Mouse (Mus musculus): Measurements from ENCODE around the gene Morc2a.
"Not testable (repeated sequence)": the region's sequence is repeated elsewhere in the genome, so short reads cannot be mapped to it uniquely, and the experiment has no call there.

The Morc2a gene

GRCm38 (mm10) chr11:3648964-3649841 lies at the start of gene Morc2a:
Gene Morc2a, plus strand, starts transcription at chr11:3649191.
- DNase-seq (ENCODE audit: low read depth in 1 of 2, low spot score in 2 of 2): peak; percentile 88 to 92

DNA sequence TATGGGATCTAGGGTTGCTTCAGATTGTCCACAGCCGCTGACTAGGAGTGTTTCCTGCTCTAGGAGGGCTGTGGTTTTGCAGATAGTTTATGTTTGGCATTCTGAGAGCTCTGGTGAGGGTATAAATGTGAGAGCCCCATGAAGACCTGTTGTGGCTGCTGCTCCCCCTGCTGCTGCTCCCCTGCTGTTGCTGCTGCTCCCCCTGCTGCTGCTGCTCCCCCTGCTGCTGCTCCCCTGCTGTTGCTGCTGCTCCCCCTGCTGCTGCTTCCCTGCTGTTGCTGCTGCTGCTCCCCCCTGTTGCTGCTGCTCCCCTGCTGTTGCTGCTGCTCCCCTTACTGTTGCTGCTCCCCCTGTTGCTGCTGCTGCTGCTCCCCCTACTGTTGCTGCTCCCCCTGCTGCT lies 47.0 kb upstream of the Morc2a start:
- DNase-seq (ENCODE audit: low read depth in 1 of 2, low spot score in 2 of 2): not testable (repeated sequence)

GRCm38 (mm10) chr11:3602687-3603086 lies 46.3 kb upstream of the Morc2a start:
- not testable (repeated sequence) for DNase-seq (ENCODE audit: low read depth in 1 of 2, low spot score in 2 of 2)

GRCm38 (mm10) chr11:3606456-3606855 lies 42.5 kb upstream of the Morc2a start:
- no peak for DNase-seq (ENCODE audit: low read depth in 1 of 2, low spot score in 2 of 2)

DNA sequence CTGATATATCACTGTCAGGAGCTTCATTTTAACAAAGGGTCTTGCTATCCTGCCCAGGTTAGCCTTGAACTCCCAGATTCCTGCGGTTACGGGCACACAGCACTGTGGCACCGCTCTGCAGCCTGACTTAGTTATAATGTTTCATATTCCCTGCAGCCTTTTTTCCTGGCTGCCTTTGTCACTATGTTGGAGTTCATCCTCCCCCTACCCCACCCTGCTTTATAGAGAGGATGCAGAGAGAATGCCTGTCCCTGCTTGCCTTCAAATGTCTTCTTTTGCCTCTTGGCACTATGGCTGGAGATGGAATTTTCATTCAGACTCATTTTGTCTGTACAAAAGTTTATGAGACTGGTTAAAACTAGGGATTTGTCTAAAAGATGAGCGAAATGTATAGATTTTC lies 33.4 kb upstream of the Morc2a start:
- no peak for DNase-seq (ENCODE audit: low read depth in 1 of 2, low spot score in 2 of 2)

DNA sequence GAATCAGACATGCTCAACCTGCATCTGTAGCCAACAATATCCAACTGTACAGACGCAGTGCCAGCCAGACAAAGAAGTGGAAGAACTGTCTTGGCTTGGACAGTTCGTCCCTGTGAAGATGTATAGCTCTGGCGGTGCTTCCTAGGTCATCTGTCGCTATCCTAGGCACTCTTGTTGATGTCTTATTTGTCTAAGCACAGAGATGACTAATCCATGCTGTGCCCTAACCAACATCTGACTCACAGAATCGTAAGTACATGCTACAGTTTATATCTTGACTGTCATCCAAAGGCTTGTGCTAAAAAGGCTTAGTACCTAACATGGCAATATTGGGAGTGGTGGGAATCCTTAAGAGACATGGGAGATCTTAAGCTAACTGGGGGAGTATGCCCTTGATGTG lies 26.2 kb upstream of the Morc2a start:
- DNase-seq (ENCODE audit: low read depth in 1 of 2, low spot score in 2 of 2): no peak

DNA sequence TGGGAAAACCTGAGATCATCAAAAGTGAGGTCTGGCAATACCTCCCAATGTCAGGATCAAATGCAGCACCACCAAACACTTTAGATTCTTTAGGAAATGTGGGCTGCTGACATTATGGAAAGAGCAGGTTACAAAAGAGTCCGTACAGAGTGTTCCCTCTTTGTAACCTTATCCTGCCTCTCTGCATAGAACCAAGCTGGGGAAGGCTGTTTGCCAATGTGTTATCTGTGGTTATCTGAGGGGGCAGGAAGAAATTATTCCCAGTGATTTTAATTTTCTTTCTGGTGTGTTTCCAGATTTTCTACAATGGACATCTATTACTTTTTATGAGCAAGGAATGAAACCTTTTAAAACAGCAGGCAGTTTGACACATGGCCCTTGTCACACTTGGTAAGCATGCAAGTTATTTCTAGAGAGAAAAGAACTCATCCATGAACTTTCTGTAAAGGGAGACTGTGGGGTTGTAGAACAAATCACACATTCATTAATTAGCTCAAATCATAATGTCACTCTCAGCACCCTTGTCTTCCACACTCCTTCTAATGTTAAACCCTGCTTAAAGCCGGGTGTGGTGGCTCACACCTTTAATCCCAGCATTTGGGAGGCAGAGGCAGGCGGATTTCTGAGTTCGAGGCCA lies 24.5 kb upstream of the Morc2a start:
- no peak for DNase-seq (ENCODE audit: low read depth in 1 of 2, low spot score in 2 of 2)

- DNase-seq (ENCODE audit: low read depth in 1 of 2, low spot score in 2 of 2): no peak
Measured at GRCm38 (mm10) chr11:3628999-3629491, 19.9 kb upstream of the Morc2a start.

- DNase-seq (ENCODE audit: low read depth in 1 of 2, low spot score in 2 of 2): not testable (repeated sequence)
Measured at GRCm38 (mm10) chr11:3633269-3633668, 15.7 kb upstream of the Morc2a start.

- no peak for DNase-seq (ENCODE audit: low read depth in 1 of 2, low spot score in 2 of 2)
Measured at GRCm38 (mm10) chr11:3647688-3648087, 1.3 kb upstream of the Morc2a start.

- DNase-seq (ENCODE audit: low read depth in 1 of 2, low spot score in 2 of 2): peak in 1 of 2 experiments; percentile 32
Measured at GRCm38 (mm10) chr11:3648305-3648963, 557 bp upstream of the Morc2a start.

DNA sequence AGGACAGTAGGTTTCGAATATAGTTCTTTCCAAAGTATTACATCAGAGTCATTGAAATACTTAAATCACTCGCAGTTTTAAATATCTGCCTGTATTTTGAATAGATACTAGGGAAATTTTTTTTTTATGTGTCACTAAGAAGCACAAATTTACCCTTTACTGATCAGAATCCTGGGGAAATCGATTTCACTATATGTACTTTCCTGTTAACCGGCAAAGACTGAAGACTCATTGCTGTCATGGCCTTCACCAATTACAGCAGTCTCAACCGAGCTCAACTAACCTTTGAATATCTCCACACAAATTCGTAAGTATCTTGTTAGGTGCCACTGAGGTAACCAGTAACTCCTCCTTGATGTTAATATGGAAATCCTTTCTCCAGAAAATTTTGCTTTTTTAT lies 1.1 kb downstream of the Morc2a start:
- no peak for DNase-seq (ENCODE audit: low read depth in 1 of 2, low spot score in 2 of 2)

DNA sequence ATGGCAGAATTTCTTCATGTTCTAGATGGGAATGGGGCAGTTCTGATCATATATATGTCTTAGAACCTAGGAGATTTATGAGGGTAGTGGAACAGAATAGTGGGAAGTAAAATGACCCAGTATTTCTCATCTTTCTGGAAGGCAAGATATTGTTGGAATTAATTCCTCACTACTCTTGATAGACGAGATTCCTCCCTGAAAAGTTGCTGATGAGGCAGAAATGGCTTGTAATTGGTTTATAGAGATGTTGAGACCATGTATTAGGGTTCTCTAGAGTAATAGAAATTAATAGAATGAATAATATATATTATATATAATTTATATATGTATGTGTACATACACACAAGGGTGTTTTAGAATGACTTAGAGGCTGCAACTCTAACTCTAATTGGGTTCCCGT lies 13.0 kb downstream of the Morc2a start:
- no peak for DNase-seq (ENCODE audit: low read depth in 1 of 2, low spot score in 2 of 2)

- no peak for DNase-seq (ENCODE audit: low read depth in 1 of 2, low spot score in 2 of 2)
Measured at GRCm38 (mm10) chr11:3667506-3667905, 18.5 kb downstream of the Morc2a start.

DNA sequence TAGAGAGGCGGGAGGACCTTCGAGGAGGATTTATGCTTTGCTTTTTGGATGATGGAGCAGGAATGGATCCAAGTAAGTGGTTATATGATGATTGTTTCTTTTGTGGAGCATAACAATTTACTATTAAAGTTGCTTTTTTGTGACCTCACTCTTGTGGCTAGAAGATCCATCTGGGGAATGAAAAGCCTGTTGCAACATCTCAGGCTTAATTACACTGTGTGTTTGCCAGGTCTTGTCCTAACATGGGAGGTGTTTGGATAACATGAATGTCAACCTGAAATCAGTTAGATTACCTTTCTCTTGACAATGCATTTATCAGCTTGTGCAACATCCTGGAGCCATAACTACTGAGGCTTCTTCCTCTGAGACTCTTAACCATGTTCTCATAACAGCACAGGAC lies 19.8 kb downstream of the Morc2a start:
- DNase-seq (ENCODE audit: low read depth in 1 of 2, low spot score in 2 of 2): no peak

- DNase-seq (ENCODE audit: low read depth in 1 of 2, low spot score in 2 of 2): no peak
Measured at GRCm38 (mm10) chr11:3669849-3670248, 20.9 kb downstream of the Morc2a start.

DNA sequence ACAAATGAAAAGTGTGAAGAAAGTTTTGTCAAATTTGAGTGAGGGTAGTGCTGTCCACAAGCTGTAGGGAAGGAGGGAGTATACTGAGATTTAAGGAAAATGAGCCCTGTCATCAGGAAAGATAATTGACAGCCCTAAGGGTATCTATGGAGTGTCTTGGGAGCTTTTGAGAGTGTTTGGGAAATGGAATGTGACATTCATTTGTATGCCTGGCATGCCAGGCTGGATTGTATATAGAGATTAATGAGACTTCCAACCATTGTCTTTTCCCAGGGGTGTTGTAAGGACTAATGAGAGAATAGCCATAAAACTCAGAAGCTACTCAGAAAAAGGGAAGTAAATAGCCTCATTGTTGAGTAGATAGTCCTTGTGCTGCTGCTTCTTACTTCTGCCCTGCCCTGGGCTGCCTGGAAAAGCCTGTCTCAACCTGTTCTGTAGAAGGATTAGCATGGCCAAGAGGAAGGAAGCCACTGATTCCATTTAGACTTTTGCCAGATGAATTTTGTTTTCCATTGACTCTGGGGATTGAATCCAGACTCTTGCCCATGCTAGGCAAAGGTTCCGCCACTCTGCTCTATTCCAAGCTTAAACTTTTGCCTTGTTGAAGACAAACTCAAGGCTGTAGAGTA lies 22.1 kb downstream of the Morc2a start:
- no peak for DNase-seq (ENCODE audit: low read depth in 1 of 2, low spot score in 2 of 2)

- no peak for DNase-seq (ENCODE audit: low read depth in 1 of 2, low spot score in 2 of 2)
Measured at GRCm38 (mm10) chr11:3674545-3674944, 25.6 kb downstream of the Morc2a start.

DNA sequence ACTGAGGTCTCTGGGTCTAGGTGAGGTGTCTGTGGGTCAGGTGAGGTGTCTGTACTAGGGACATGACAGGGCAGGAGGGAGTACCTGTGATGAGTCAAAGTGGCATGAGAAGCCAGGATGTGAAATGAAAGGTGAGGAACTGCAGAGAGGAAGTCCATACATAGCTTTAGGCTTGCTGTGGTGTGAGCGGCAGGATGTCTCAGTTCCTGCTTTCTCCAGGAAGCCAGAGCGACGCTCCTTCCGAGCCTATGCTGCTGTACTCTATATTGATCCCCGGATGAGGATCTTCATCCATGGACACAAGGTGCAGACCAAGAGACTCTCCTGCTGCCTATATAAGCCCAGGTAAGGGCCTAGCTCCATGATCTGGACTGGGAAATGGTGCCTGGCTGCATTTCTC lies 27.4 kb downstream of the Morc2a start:
- no peak for DNase-seq (ENCODE audit: low read depth in 1 of 2, low spot score in 2 of 2)

DNA sequence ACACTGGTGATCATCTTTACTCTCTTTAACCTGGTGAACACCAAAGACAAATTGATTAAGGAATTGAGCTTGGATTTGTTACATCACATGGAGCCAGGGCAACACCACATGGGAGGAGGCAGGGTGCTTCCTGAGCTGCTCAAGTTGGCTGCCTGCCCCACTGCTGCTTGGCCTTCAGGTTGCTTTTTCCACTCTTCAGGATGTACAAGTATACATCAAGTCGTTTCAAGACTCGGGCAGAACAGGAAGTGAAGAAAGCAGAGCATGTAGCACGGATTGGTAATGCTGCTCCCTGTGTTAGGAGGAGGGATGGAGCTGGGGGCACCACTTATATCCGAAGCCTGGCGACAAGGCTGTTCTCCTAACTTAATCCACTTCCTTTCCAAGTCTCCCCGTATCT lies 28.2 kb downstream of the Morc2a start:
- DNase-seq (ENCODE audit: low read depth in 1 of 2, low spot score in 2 of 2): no peak

DNA sequence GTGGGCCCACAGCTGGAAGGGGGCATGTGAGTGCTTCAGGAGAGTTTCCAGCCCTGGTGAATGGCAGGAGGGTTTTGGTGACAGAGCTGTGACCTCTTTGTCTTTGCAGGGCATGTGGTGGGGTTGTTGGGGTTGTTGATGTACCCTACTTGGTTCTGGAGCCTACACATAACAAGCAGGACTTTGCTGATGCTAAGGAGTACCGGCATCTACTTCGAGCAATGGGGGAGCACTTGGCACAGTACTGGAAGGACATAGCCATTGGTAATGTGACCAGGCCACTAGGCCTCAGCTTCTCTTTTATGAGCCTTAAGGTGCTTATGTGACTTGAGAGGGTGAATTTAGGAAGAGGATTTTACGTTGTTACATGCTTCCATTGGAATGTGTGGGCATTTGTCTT lies 30.8 kb downstream of the Morc2a start:
- no peak for DNase-seq (ENCODE audit: low read depth in 1 of 2, low spot score in 2 of 2)

Measured in monocyte, adult 2 months (primary cell).